Mouse (Mus musculus) common myeloid progenitor, adult 5-6 weeks (primary cell): ENCODE data around the gene Abraxas1. TPM values are rescaled to one million over a fixed set of nuclear protein-coding genes. Genes with fewer than 3 reads are reported as not detected.

Source experiments
- total RNA-seq: library from RNA; stranded (forward); fragments of 200-1000, 187-1606 nt; gene quantifications from 2 replicates; pipeline ENCODE4 v1.2.3, GENCODE M21; 2017

The Abraxas1 gene
- total RNA-seq, 1 experiment from 2014 or later: 39.5 TPM

Other genes starting within 250 kb of the Abraxas1 start
- 1,717 and 2,144 TPM in 2 replicates for gene Plac8, start 248.7 kb downstream of the Abraxas1 start, total RNA-seq
- 33.9 and 37.5 TPM in 2 replicates for gene Coq2, start 145.8 kb downstream of the Abraxas1 start, total RNA-seq
- 11.8 and 16.7 TPM in 2 replicates for gene Hpse, start 101.2 kb downstream of the Abraxas1 start, total RNA-seq
- 13.7 and 23.6 TPM in 2 replicates for gene Helq, start 22.4 kb downstream of the Abraxas1 start, total RNA-seq
- gene Mrps18c, start 22.3 kb downstream of the Abraxas1 start, total RNA-seq: 166 and 196 TPM in 2 replicates
- not detected in 2 replicates for gene Gpat3, start 24.7 kb upstream of the Abraxas1 start, total RNA-seq